Mouse (Mus musculus): ENCODE measurements around the gene Fcrl5. TPM values are rescaled to one million over a fixed set of nuclear protein-coding genes. Genes with fewer than 3 reads are reported as not detected.
A peak's percentile ranks its signal among the peaks of the same experiment; 100 is the strongest.
"Not testable (repeated sequence)": the region's sequence is repeated elsewhere in the genome, so short reads cannot be mapped to it uniquely, and the experiment has no call there.

Gene Fcrl5
- not detected in 2 replicates for polyA plus RNA-seq (2012; rRNA removed)

- DNase-seq (ENCODE audit: low spot score): no peak
Observed at GRCm38 (mm10) chr3:87435479-87435878, at the start of gene Fcrl5. Fcrl5 (plus strand) TSS chr3:87435773.

GRCm38 (mm10) chr3:87390935-87391334, 44.6 kb upstream of the Fcrl5 start:
- no peak for DNase-seq (ENCODE audit: low spot score)

- no peak for DNase-seq (ENCODE audit: low spot score)
Observed at GRCm38 (mm10) chr3:87398809-87399208, 36.8 kb upstream of the Fcrl5 start.

- no peak for DNase-seq (ENCODE audit: low spot score)
Observed at GRCm38 (mm10) chr3:87399906-87400305, 35.7 kb upstream of the Fcrl5 start.

- no peak for DNase-seq (ENCODE audit: low spot score)
Observed at GRCm38 (mm10) chr3:87401321-87401720, 34.3 kb upstream of the Fcrl5 start.

- no peak for DNase-seq (ENCODE audit: low spot score)
Observed at GRCm38 (mm10) chr3:87408171-87408570, 27.4 kb upstream of the Fcrl5 start.

GRCm38 (mm10) chr3:87409196-87409935, 26.2 kb upstream of the Fcrl5 start:
- DNase-seq (ENCODE audit: low spot score): no peak

GRCm38 (mm10) chr3:87410605-87411004, 25.0 kb upstream of the Fcrl5 start:
- DNase-seq (ENCODE audit: low spot score): no peak

GRCm38 (mm10) chr3:87411150-87411549, 24.4 kb upstream of the Fcrl5 start:
- DNase-seq (ENCODE audit: low spot score): peak; percentile 40

- no peak for DNase-seq (ENCODE audit: low spot score)
Observed at GRCm38 (mm10) chr3:87420645-87421044, 14.9 kb upstream of the Fcrl5 start.

- DNase-seq (ENCODE audit: low spot score): no peak
Observed at GRCm38 (mm10) chr3:87422386-87422910, 13.1 kb upstream of the Fcrl5 start.

- no peak for DNase-seq (ENCODE audit: low spot score)
Observed at GRCm38 (mm10) chr3:87440586-87440985, 5.0 kb downstream of the Fcrl5 start.

- no peak for DNase-seq (ENCODE audit: low spot score)
Observed at GRCm38 (mm10) chr3:87443968-87444367, 8.4 kb downstream of the Fcrl5 start.

GRCm38 (mm10) chr3:87465454-87465853, 29.9 kb downstream of the Fcrl5 start:
- DNase-seq (ENCODE audit: low spot score): no peak

GRCm38 (mm10) chr3:87467011-87467410, 31.4 kb downstream of the Fcrl5 start:
- no peak for DNase-seq (ENCODE audit: low spot score)

GRCm38 (mm10) chr3:87467416-87467815, 31.8 kb downstream of the Fcrl5 start:
- DNase-seq (ENCODE audit: low spot score): no peak

- not testable (repeated sequence) for DNase-seq (ENCODE audit: low spot score)
Observed at GRCm38 (mm10) chr3:87477948-87478347, 42.4 kb downstream of the Fcrl5 start.

- DNase-seq (ENCODE audit: low spot score): not testable (repeated sequence)
Observed at GRCm38 (mm10) chr3:87478596-87478995, 43.0 kb downstream of the Fcrl5 start.

- DNase-seq (ENCODE audit: low spot score): not testable (repeated sequence)
Observed at GRCm38 (mm10) chr3:87479230-87479629, 43.7 kb downstream of the Fcrl5 start.

- DNase-seq (ENCODE audit: low spot score): no peak
Observed at GRCm38 (mm10) chr3:87487392-87487791, 51.8 kb downstream of the Fcrl5 start.

GRCm38 (mm10) chr3:87487911-87488310, 52.3 kb downstream of the Fcrl5 start:
- no peak for DNase-seq (ENCODE audit: low spot score)

- DNase-seq (ENCODE audit: low spot score): no peak
Observed at GRCm38 (mm10) chr3:87498266-87498665, 62.7 kb downstream of the Fcrl5 start.

- no peak for DNase-seq (ENCODE audit: low spot score)
Observed at GRCm38 (mm10) chr3:87499072-87499471, 63.5 kb downstream of the Fcrl5 start.
